Mouse (Mus musculus) intestine, postnatal 0 days (tissue): Measurements from ENCODE around the gene Akt1s1. TPM values are rescaled to one million over a fixed set of nuclear protein-coding genes. Genes with fewer than 3 reads are reported as not detected.

Source experiments
- ATAC-seq: fragments of 200-750 bp; cut with Nextera tagmentation; 2 replicates; pipeline ENCODE4 v1.8.0; 2017; ENCODE audit warnings: mild to moderate bottlenecking, moderate TSS enrichment, moderate library complexity
- H3K27ac ChIP-seq: fragments of 300-500 bp; sonication (generic); 2 replicates; pipeline ENCODE4 v1.5.1; 2014; ENCODE audit warnings: mild to moderate bottlenecking, low read depth, low read length, moderate library complexity
- H3K27me3 ChIP-seq: fragments of 300-500 bp; sonication (generic); replicated peaks from 2 replicates; pipeline ENCODE4 v1.6.1; 2014; ENCODE audit warnings: low read length, mixed read lengths; ENCODE audit not compliant: control insufficient read depth, insufficient read depth
- H3K36me3 ChIP-seq: fragments of 300-500 bp; sonication (generic); 2 replicates; pipeline ENCODE4 v1.6.1; 2014; ENCODE audit warnings: mild to moderate bottlenecking, moderate library complexity; ENCODE audit not compliant: control insufficient read depth, insufficient read depth
- H3K4me1 ChIP-seq: fragments of 300-500 bp; sonication (generic); replicated peaks from 2 replicates; pipeline ENCODE4 v1.6.1; 2014; ENCODE audit warnings: antibody characterized with exemption, low read length, mixed read lengths; ENCODE audit not compliant: control insufficient read depth, insufficient read depth
- H3K4me2 ChIP-seq: fragments of 300-500 bp; sonication (generic); replicated peaks from 2 replicates; pipeline ENCODE4 v1.6.1; 2014; ENCODE audit warnings: low read depth, mild to moderate bottlenecking, moderate library complexity
- H3K4me3 ChIP-seq: fragments of 300-500 bp; sonication (generic); 2 replicates; pipeline ENCODE4 v1.5.1; 2014; ENCODE audit warnings: low read depth, low read length
- H3K9ac ChIP-seq: fragments of 300-500 bp; sonication (generic); 2 replicates; pipeline ENCODE4 v1.6.1; 2014; ENCODE audit warnings: mild to moderate bottlenecking, low read depth, low read length
- H3K9me3 ChIP-seq: fragments of 300-500 bp; sonication (generic); 2 replicates; pipeline ENCODE4 v1.6.1; 2016; ENCODE audit warnings: mixed run types; ENCODE audit not compliant: control insufficient read depth
- CTCF ChIP-seq: sonication (generic); IDR thresholded peaks from 2 replicates; pipeline ENCODE4 v1.5.1; 2016; ENCODE audit warnings: low read depth, mild to moderate bottlenecking, control low read depth, antibody characterized with exemption, moderate library complexity
- WGBS: fragments of 180-500 bp; shearing (Covaris S2); extraction: QIAGEN DNeasy Blood & Tissue Kit; methylation state at CpG from one replicate; pipeline ENCODE4 v1.1.7; 2014; 5-methylcytosine and 5-hydroxymethylcytosine counted together
- polyA plus RNA-seq: library from polyadenylated mRNA; unstranded; fragments of >200 nt; fragmentation: Nextera tagmentation; extraction: Ambion mirVana; gene quantifications from 2 replicates; pipeline ENCODE4 v1.2.1, GENCODE M21; 2015

The Akt1s1 gene
- 71.6 and 76.5 TPM in 2 replicates for polyA plus RNA-seq

GRCm38 (mm10) chr7:44848561-44849415 is at the start of gene Akt1s1, which contains the start of gene Tbc1d17:
TSS of gene Akt1s1 (plus strand) at chr7:44848991.
TSS of gene Tbc1d17 (minus strand) at chr7:44849079.
- under 1% methylated on average over 54 of the region's 54 CpGs for WGBS
- peak within 1 kb of the TSS; percentile 53 for H3K9ac ChIP-seq
- H3K9me3 ChIP-seq = no peaks in the 10 kb centered on the region
- peak within 1 kb of the TSS; percentile 88 for H3K27ac ChIP-seq
- peak; percentile 87 for ATAC-seq
- TF ChIP-seq CTCF = no peak
- H3K4me3 ChIP-seq = peak within 1 kb of the TSS; percentile 63
- peaks cover 38% of the 10 kb centered on the region for H3K36me3 ChIP-seq
- peaks cover 3% of the 10 kb centered on the region; the same call in 1 of the 2 replicates for H3K4me1 ChIP-seq
- H3K27me3 ChIP-seq = no peaks in the 10 kb centered on the region
- peak within 1 kb of the TSS; percentile 67 for H3K4me2 ChIP-seq

GRCm38 (mm10) chr7:44808927-44809326 is 39.9 kb upstream of the Akt1s1 start:
- H3K9ac ChIP-seq = no peak overlapping the region
- no peak for ATAC-seq
- 77% methylated on average over 2 of the region's 2 CpGs for WGBS

GRCm38 (mm10) chr7:44809466-44809865 is 39.3 kb upstream of the Akt1s1 start:
- Histone ChIP-seq H3K27ac (no peak overlapping the region), H3K27me3 (no peaks in the 10 kb centered on the region), H3K4me1 (no peaks in the 10 kb centered on the region), H3K9me3 (no peaks in the 10 kb centered on the region), H3K4me3 (no peak overlapping the region), H3K36me3 (peaks cover 32% of the 10 kb centered on the region), H3K9ac (no peak overlapping the region), H3K4me2 (no peak overlapping the region)
- WGBS = 89% methylated on average over 3 of the region's 3 CpGs
- TF ChIP-seq CTCF = no peak
- no peak for ATAC-seq

More at GRCm38 (mm10) chr7:44808927-44809326, 39.9 kb upstream of the Akt1s1 start:
- H3K27ac ChIP-seq = no peak overlapping the region
- H3K9me3 ChIP-seq = no peaks in the 10 kb centered on the region
- no peak overlapping the region for H3K4me2 ChIP-seq
- no peaks in the 10 kb centered on the region for H3K4me1 ChIP-seq
- H3K4me3 ChIP-seq = no peak overlapping the region
- peaks cover 31% of the 10 kb centered on the region for H3K36me3 ChIP-seq
- TF ChIP-seq CTCF = no peak
- no peaks in the 10 kb centered on the region for H3K27me3 ChIP-seq

GRCm38 (mm10) chr7:44810365-44810764 is 38.4 kb upstream of the Akt1s1 start:
- TF ChIP-seq CTCF = no peak
- no peak for ATAC-seq
- H3K9me3 ChIP-seq = no peaks in the 10 kb centered on the region
- H3K4me1 ChIP-seq = no peaks in the 10 kb centered on the region
- H3K36me3 ChIP-seq = peaks cover 32% of the 10 kb centered on the region
- H3K9ac ChIP-seq = no peak overlapping the region
- no peaks in the 10 kb centered on the region for H3K27me3 ChIP-seq
- no peak overlapping the region for H3K4me3 ChIP-seq
- H3K4me2 ChIP-seq = no peak overlapping the region
- WGBS = 80% methylated on average over 4 of the region's 4 CpGs
- H3K27ac ChIP-seq = no peak overlapping the region

GRCm38 (mm10) chr7:44810819-44811557 is 37.8 kb upstream of the Akt1s1 start:
- H3K4me1 ChIP-seq = no peaks in the 10 kb centered on the region
- H3K27me3 ChIP-seq = no peaks in the 10 kb centered on the region
- no peak for ATAC-seq
- no peak overlapping the region for H3K4me2 ChIP-seq
- H3K9ac ChIP-seq = no peak overlapping the region
- no peak overlapping the region for H3K4me3 ChIP-seq
- peaks cover 32% of the 10 kb centered on the region for H3K36me3 ChIP-seq
- TF ChIP-seq CTCF = no peak
- H3K9me3 ChIP-seq = no peaks in the 10 kb centered on the region
- H3K27ac ChIP-seq = no peak overlapping the region
- 85% methylated on average over 7 of the region's 7 CpGs for WGBS

- H3K9ac ChIP-seq = no peak overlapping the region
- peaks cover 32% of the 10 kb centered on the region for H3K36me3 ChIP-seq
- WGBS = 89% methylated on average over 20 of the region's 20 CpGs
- ATAC-seq = no peak
- TF ChIP-seq CTCF = no peak
- H3K4me3 ChIP-seq = no peak overlapping the region
- no peak overlapping the region for H3K4me2 ChIP-seq
- H3K4me1 ChIP-seq = peaks cover 6% of the 10 kb centered on the region
- H3K9me3 ChIP-seq = no peaks in the 10 kb centered on the region
- no peaks in the 10 kb centered on the region for H3K27me3 ChIP-seq
- H3K27ac ChIP-seq = no peak overlapping the region
Observed at GRCm38 (mm10) chr7:44812651-44813325, 36.0 kb upstream of the Akt1s1 start.
